In the genomic region with DNA sequence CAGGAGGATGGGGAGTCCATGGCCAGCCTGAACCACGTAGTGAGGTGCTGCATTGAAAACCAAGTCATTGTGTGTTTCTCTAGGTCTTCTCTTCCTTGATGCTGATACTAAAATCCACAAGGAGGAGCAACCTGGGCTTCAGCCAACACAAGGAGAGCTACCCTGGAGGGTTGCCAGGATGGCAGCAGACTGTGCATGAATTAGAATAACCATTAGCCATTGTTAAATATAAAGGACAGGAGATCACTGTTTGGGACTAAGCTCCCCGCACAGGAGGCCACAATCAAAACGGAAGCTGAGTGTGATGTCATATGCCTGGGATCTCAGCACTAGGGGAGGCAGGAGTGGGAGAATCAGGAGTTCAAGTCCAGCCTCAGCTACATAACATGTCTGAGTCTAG, we compare ENCODE assay signal across 9 mouse cellular contexts. TPM values are rescaled to one million over a fixed set of nuclear protein-coding genes. Genes with fewer than 3 reads are reported as not detected.
DNase-seq lines count a peak whose midpoint lies in the region; TF ChIP-seq lines count a peak whose summit lies in the region.
"Had no signal": no experiment of that assay in that cellular context is flagged by ENCODE, and none has a peak within 500 bp of the region (broad histone marks: within the 10 kb centered on the region; RNA-seq: fewer than 3 reads in every experiment).

No protein-coding gene starts in this region.

- H3K4me3 ChIP-seq in gastrocnemius, adult 2 months = no peak overlapping the region
- H3K4me3 ChIP-seq in olfactory bulb, adult 2 months (ENCODE audit: insufficient read depth, low read depth, low read length) = no peak overlapping the region
- H3K4me3 ChIP-seq: embryonic facial prominence, embryonic 13.5 days had no signal

- 43% methylated on average over 3 of the region's 3 CpGs for WGBS in olfactory bulb, adult 2 months

- TF ChIP-seq CTCF in gastrocnemius, adult 2 months (IDR thresholded peaks at IDR 0.05) = no peak
- TF ChIP-seq CTCF in olfactory bulb, adult 2 months (IDR thresholded peaks at IDR 0.05; ENCODE audit: insufficient read depth, low read depth, low read length) = no peak

- intact Hi-C loops in gastrocnemius, adult 2 months (cut with DNase I) = no loop called here
- intact Hi-C loops in heart, postnatal 14 days (cut with DNase I) = no loop called here

- no peak overlapping the region for H3K27ac ChIP-seq in gastrocnemius, adult 2 months
- peak overlapping the region; percentile 57; the same call in 1 of the 2 replicates for H3K27ac ChIP-seq in olfactory bulb, adult 2 months (ENCODE audit: insufficient read depth, low read depth, low read length)
- H3K27ac ChIP-seq: embryonic facial prominence, embryonic 13.5 days had no signal

- peaks cover 9% of the 10 kb centered on the region for H3K4me1 ChIP-seq in olfactory bulb, adult 2 months (ENCODE audit: control insufficient read depth, insufficient read depth, low read length)

- DNase-seq in gastrocnemius, postnatal 10 days = peak; percentile 21
- DNase-seq in gastrocnemius, adult 2 months = no peak
- DNase-seq in right cerebral cortex, postnatal 4 days = peak; percentile 22
- DNase-seq in right cerebral cortex, postnatal 25 days = no peak
- peak; percentile 59 to 70 for DNase-seq in heart, postnatal 14 days
- DNase-seq in layer of hippocampus, adult 11-12 months (ENCODE audit: low spot score) = no peak
- no peak for DNase-seq in c-Kit-positive CD71-positive TER-119-positive erythroid progenitor cells, embryonic 14.5 days (ENCODE audit: low spot score)

- no peak for TF ChIP-seq POLR2A in olfactory bulb, adult 2 months (IDR thresholded peaks at IDR 0.05; ENCODE audit: insufficient read depth, low read depth, low read length)

RNA-seq across cellular contexts. Expression of a gene that starts 13.2 kb away (rescaled TPM):
- 1 to 10 TPM; 3.7 to 4.7 TPM for total RNA-seq in gastrocnemius, postnatal 10 days (2021)
- 1 to 10 TPM; 4.5 to 6.1 TPM for total RNA-seq in gastrocnemius, adult 2 months (2021)
- total RNA-seq in heart, postnatal 14 days (2021) = 10 to 100 TPM in 1 of 2 experiments, 1 to 10 TPM in 1; 9.7 to 10.1 TPM
- polyA plus RNA-seq in olfactory bulb, adult 2 months (2012; ENCODE audit: insufficient read depth, insufficient read length, low replicate concordance, missing spikeins) = not detected in 2 replicates

Comparison
In these comparisons a context has a peak if more than half of its experiments do, and no peak if none do; other contexts are left out.
1. DNase-seq: peak in gastrocnemius, postnatal 10 days (single experiment), right cerebral cortex, postnatal 4 days (single experiment) and heart, postnatal 14 days (2 of 2); none in gastrocnemius, adult 2 months (single experiment), right cerebral cortex, postnatal 25 days (single experiment), layer of hippocampus, adult 11-12 months (single experiment) and c-Kit-positive CD71-positive TER-119-positive erythroid progenitor cells, embryonic 14.5 days (single experiment).